Mouse (Mus musculus): Measurements from ENCODE around the gene Cd300ld3. TPM values are rescaled to one million over a fixed set of nuclear protein-coding genes. Genes with fewer than 3 reads are reported as not detected.
A peak's percentile ranks its signal among the peaks of the same experiment; 100 is the strongest.
"Not testable (repeated sequence)": the region's sequence is repeated elsewhere in the genome, so short reads cannot be mapped to it uniquely, and the experiment has no call there.

Cd300ld3 gene
- total RNA-seq, 2 experiments from 2014 or later, result 3.8 to 4.5 TPM

DNA sequence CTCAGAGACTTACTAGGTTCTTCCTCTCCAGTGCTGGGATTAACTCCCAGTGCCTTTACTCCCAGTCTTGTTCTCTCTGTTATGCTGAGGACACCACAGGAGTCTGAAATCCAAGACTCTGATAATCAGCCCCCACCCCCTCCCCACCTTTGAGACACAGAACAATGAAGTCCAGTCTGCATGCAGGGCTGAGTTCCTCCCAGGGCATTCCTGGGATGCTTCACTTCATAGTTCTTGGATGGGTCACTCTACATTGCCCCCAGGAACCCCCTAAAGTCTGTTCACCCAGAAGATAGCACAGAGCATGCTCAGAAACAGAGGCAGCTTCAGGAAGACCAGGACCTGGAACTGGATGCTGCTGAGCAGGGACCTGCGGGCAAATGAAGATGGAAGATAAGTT lies 4.8 kb upstream of the Cd300ld3 start:
- DNase-seq, result no peak

- peak; percentile 64 for DNase-seq
These were observed 4.0 kb upstream of the Cd300ld3 start for GRCm38 (mm10) chr11:115052206-115052605.

DNA sequence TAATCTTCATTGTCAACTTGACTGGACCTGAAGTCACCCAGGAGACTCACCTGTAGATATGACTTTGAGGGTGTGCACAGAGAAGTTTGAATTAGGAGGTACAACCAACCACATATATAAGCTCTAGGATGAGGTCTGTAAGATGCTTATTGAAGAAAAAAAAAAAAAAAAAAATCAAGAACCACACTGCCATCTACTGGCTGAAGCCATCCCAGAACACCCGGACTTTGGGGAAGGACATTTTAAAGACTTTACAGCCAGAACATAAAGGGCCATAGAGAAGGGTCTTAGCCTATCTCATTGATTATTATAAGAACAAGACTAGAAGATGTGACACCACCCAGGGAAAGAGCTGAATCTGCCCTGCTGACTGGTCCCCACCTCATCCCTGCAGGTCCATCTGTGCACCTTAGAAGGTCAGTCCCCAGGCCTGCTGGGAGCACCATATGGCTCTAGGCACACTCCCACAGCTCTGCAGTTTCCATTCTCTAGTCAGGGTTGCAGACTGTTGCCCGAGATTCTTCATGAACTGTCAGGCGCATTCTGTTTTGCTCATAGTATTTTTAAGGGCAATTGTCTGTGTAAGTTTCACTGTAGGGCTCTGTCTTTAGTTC lies 1.2 kb upstream of the Cd300ld3 start:
- DNase-seq, result no peak

DNA sequence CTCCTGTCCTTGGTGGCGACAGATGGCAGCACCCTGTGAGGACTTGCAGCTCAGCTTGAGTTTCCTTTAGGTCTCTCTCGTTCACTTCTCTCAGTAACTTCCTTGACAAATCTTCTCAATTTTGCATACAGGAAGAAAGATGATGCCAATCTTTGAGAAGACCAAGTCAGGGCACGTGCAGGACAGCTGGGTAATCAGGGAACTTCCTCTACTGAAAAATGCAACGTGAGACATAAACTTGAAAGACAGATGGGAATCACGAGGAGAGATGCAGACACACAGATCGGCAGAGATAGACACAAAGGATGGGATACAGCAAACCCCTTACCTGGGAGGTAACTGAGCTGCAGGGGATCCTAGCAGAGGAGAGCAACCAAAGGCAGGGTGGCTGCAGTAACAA lies 10.5 kb downstream of the Cd300ld3 start, which contains the start of gene Cd300ld5:
Cd300ld5 (minus strand) TSS at position 101 of the 400 bp plus-strand sequence.
- not testable (repeated sequence) for DNase-seq

DNA sequence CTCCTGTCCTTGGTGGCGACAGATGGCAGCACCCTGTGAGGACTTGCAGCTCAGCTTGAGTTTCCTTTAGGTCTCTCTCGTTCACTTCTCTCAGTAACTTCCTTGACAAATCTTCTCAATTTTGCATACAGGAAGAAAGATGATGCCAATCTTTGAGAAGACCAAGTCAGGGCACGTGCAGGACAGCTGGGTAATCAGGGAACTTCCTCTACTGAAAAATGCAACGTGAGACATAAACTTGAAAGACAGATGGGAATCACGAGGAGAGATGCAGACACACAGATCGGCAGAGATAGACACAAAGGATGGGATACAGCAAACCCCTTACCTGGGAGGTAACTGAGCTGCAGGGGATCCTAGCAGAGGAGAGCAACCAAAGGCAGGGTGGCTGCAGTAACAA lies 21.3 kb downstream of the Cd300ld3 start, which contains the start of gene Cd300ld4:
Cd300ld4 (minus strand) TSS at position 101 of the 400 bp plus-strand sequence.
- DNase-seq, result not testable (repeated sequence)

DNA sequence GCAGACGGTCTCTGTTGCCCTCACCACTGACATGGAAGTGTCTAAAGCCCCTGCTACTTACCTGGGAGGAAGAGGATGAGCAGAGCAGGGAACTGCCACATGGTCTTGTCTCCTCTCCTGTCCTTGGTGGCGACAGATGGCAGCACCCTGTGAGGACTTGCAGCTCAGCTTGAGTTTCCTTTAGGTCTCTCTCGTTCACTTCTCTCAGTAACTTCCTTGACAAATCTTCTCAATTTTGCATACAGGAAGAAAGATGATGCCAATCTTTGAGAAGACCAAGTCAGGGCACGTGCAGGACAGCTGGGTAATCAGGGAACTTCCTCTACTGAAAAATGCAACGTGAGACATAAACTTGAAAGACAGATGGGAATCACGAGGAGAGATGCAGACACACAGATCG lies 32.1 kb downstream of the Cd300ld3 start, which contains the start of gene Cd300ld2:
Cd300ld2 (minus strand) TSS at position 101 of the 400 bp plus-strand sequence.
- DNase-seq, result not testable (repeated sequence)

DNA sequence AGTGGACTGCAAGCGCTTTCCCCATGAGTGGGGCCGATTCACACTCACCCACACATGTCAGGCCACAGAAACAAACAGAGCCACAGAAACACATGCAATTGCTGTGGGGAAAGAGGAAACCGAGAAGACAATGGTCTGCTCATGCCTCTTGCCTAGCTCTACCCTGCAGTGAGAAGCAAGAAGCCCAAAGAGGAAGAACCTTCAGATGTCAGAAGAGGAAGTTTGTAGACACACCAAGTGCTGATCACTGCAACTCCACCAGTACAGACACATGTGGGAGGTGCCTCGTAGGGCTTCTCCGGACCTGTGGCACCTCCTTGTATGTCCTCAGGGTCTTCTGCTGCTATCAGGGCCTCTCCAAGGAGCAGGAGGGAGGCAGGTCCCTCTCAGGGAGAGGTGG lies 44.1 kb downstream of the Cd300ld3 start:
- no peak for DNase-seq

- no peak for DNase-seq
These were observed 46.7 kb downstream of the Cd300ld3 start, which contains the start of gene Cd300c2 for GRCm38 (mm10) chr11:115001474-115002040. Gene Cd300c2 (minus strand): TSS chr11:115001880.

Other genes starting within 250 kb of the Cd300ld3 start
- gene Gpr142, start 249.5 kb downstream of the Cd300ld3 start, total RNA-seq (2021), result not detected
- 10 to 100 TPM; 26.2 to 27.9 TPM for gene Gprc5c, start 197.3 kb downstream of the Cd300ld3 start, total RNA-seq (2021)
- gene Cd300a, start 158.4 kb downstream of the Cd300ld3 start, total RNA-seq (2021), result 1 to 10 TPM; 1.3 to 1.5 TPM
- gene Cd300lb, start 114.0 kb downstream of the Cd300ld3 start, total RNA-seq (2021), result 1 to 10 TPM in 1 of 2 experiments, under 1 TPM in 1; 0.63 to 1.6 TPM
- gene Cd300c, start 79.3 kb downstream of the Cd300ld3 start, total RNA-seq (2021), result not detected
- 1 to 10 TPM in 1 of 2 experiments, under 1 TPM in 1; 0.64 to 1.1 TPM for gene Cd300ld, start 58.5 kb downstream of the Cd300ld3 start, total RNA-seq (2021)
- 1 to 10 TPM; 2.3 to 2.9 TPM for gene Cd300c2, start 46.5 kb downstream of the Cd300ld3 start, total RNA-seq (2021)
- not detected for gene Cd300ld2, start 32.2 kb downstream of the Cd300ld3 start, total RNA-seq (2021)
- 1 to 10 TPM in 1 of 2 experiments, not detected in 1; 1.3 TPM for gene Cd300ld4, start 21.4 kb downstream of the Cd300ld3 start, total RNA-seq (2021)
- 1 to 10 TPM; 1.3 to 3.9 TPM for gene Cd300ld5, start 10.6 kb downstream of the Cd300ld3 start, total RNA-seq (2021)
- gene Cd300e, start 13.8 kb upstream of the Cd300ld3 start, total RNA-seq (2021), result under 1 TPM; 0.48 to 0.96 TPM
- gene Rab37, start 43.0 kb upstream of the Cd300ld3 start, total RNA-seq (2021), result 1 to 10 TPM; 2.4 to 2.5 TPM
- gene Cd300lf, start 85.6 kb upstream of the Cd300ld3 start, total RNA-seq (2021), result 1 to 10 TPM; 1.1 to 1.3 TPM
- gene Slc9a3r1, start 114.9 kb upstream of the Cd300ld3 start, total RNA-seq (2021), result 10 to 100 TPM; 26.3 to 30.4 TPM
- 10 to 100 TPM in 1 of 2 experiments, 1 to 10 TPM in 1; 9.5 to 15.7 TPM for gene Tmem104, start 139.1 kb upstream of the Cd300ld3 start, total RNA-seq (2021)
- 10 to 100 TPM; 27.4 to 28.4 TPM for gene Nat9, start 139.4 kb upstream of the Cd300ld3 start, total RNA-seq (2021)
- under 1 TPM; 0.61 to 0.75 TPM for gene Grin2c, start 218.8 kb upstream of the Cd300ld3 start, total RNA-seq (2021)
- gene Fdxr, start 228.6 kb upstream of the Cd300ld3 start, total RNA-seq (2021), result 100 to 1,000 TPM; 368 to 383 TPM
- gene Fads6, start 249.3 kb upstream of the Cd300ld3 start, total RNA-seq (2021), result 10 to 100 TPM; 12.7 to 16.1 TPM